Mouse (Mus musculus): Measurements from ENCODE around the gene Mpp4. TPM values are rescaled to one million over a fixed set of nuclear protein-coding genes. Genes with fewer than 3 reads are reported as not detected.

Mpp4 gene
- polyA plus RNA-seq, 1 experiment from 2014 or later = 1.6 TPM

- ATAC-seq (ENCODE audit: low read depth) = no peak
- no peak overlapping the region for H3K27ac ChIP-seq (ENCODE audit: low read depth, low read length)
Observed at GRCm38 (mm10) chr1:59128879-59129278, 34.3 kb downstream of the Mpp4 start.

GRCm38 (mm10) chr1:59125558-59125957 lies 37.6 kb downstream of the Mpp4 start:
- H3K4me3 ChIP-seq (ENCODE audit: low read depth, low read length) = no peak overlapping the region
- H3K4me2 ChIP-seq (ENCODE audit: low read depth, low read length) = no peak overlapping the region
- H3K36me3 ChIP-seq (ENCODE audit: control insufficient read depth, insufficient read depth, low read length) = no peaks in the 10 kb centered on the region
- ATAC-seq (ENCODE audit: low read depth) = no peak
- peaks cover 4% of the 10 kb centered on the region; the same call in 1 of the 2 replicates for H3K4me1 ChIP-seq (ENCODE audit: control insufficient read depth, insufficient read depth, low read length)
- H3K9ac ChIP-seq (replicated peaks; ENCODE audit: low read depth, low read length) = no peak overlapping the region
- H3K9me3 ChIP-seq (ENCODE audit: control insufficient read depth, low read length) = no peaks in the 10 kb centered on the region
- H3K27me3 ChIP-seq (ENCODE audit: control insufficient read depth, insufficient read depth, low read length) = no peaks in the 10 kb centered on the region
- 79% methylated on average over 5 of the region's 5 CpGs for WGBS
- no peak overlapping the region for H3K27ac ChIP-seq (ENCODE audit: low read depth, low read length)

More at GRCm38 (mm10) chr1:59128879-59129278, 34.3 kb downstream of the Mpp4 start:
- Histone ChIP-seq H3K4me2 (ENCODE audit: low read depth, low read length) (no peak overlapping the region), H3K9me3 (ENCODE audit: control insufficient read depth, low read length) (no peaks in the 10 kb centered on the region), H3K9ac (replicated peaks; ENCODE audit: low read depth, low read length) (no peak overlapping the region), H3K36me3 (ENCODE audit: control insufficient read depth, insufficient read depth, low read length) (no peaks in the 10 kb centered on the region), H3K4me3 (ENCODE audit: low read depth, low read length) (no peak overlapping the region), H3K4me1 (ENCODE audit: control insufficient read depth, insufficient read depth, low read length) (no peaks in the 10 kb centered on the region), H3K27me3 (ENCODE audit: control insufficient read depth, insufficient read depth, low read length) (no peaks in the 10 kb centered on the region)
- WGBS = 76% methylated on average over 7 of the region's 7 CpGs

DNA sequence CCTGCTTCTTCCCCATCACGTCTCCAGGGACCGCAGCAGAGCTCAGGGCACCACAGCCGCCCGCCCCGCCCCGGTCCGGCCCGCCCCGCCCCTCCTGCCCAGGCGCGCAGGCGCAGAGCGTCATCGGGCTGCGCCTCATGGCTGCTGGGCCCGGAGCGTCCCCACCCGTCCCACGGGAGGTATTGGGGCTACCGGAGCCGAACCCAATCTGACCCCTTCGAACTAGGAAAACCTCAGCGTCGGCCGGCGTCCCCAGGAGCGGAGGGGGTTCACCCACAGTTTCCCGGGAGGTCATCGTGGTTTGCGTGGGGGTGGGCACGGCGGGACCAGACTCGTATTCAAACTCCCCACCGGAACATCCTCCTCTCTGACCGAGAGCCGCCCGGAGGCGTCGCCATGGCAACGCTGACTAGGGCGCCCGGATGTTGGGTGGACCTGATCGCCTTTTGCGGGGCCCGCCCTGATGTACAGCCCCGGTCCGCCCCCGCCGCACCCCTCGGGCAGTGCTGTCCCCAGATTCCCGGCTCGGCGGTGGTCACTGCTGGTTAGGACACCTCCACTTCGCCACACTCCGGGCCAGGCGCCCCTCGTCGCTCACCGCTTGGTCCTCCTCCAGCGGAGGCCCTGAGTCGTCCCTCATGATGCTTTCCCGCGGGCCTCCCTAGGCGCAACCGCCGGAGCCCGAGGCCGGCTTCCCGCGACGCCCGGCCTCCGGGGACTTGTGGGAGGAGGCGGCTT lies 43.3 kb downstream of the Mpp4 start, which contains the start of gene Tmem237:
Gene Tmem237, minus strand, starts transcription at position 689 of the 738 bp plus-strand sequence.
- ATAC-seq (ENCODE audit: low read depth) = peak; percentile 99
- Histone ChIP-seq H3K36me3 (ENCODE audit: control insufficient read depth, insufficient read depth, low read length) (no peaks in the 10 kb centered on the region), H3K9ac (replicated peaks; ENCODE audit: low read depth, low read length) (peak within 1 kb of the TSS; percentile 94), H3K4me2 (ENCODE audit: low read depth, low read length) (peak within 1 kb of the TSS; percentile 88), H3K4me3 (ENCODE audit: low read depth, low read length) (peak within 1 kb of the TSS; percentile 76), H3K27me3 (ENCODE audit: control insufficient read depth, insufficient read depth, low read length) (no peaks in the 10 kb centered on the region), H3K9me3 (ENCODE audit: control insufficient read depth, low read length) (no peaks in the 10 kb centered on the region), H3K27ac (ENCODE audit: low read depth, low read length) (peak within 1 kb of the TSS; percentile 92), H3K4me1 (ENCODE audit: control insufficient read depth, insufficient read depth, low read length) (peaks cover 4% of the 10 kb centered on the region; the same call in 1 of the 2 replicates)
- WGBS = under 1% methylated on average over 74 of the region's 74 CpGs

- 87% methylated on average over 8 of the region's 8 CpGs for WGBS
Observed at GRCm38 (mm10) chr1:59110524-59110923, 52.7 kb downstream of the Mpp4 start.

GRCm38 (mm10) chr1:59102071-59102470 lies 61.1 kb downstream of the Mpp4 start:
- Histone ChIP-seq H3K4me2 (ENCODE audit: low read depth, low read length) (no peak overlapping the region), H3K27ac (ENCODE audit: low read depth, low read length) (no peak overlapping the region), H3K4me1 (ENCODE audit: control insufficient read depth, insufficient read depth, low read length) (no peaks in the 10 kb centered on the region), H3K27me3 (ENCODE audit: control insufficient read depth, insufficient read depth, low read length) (no peaks in the 10 kb centered on the region), H3K9me3 (ENCODE audit: control insufficient read depth, low read length) (no peaks in the 10 kb centered on the region), H3K4me3 (ENCODE audit: low read depth, low read length) (no peak overlapping the region), H3K9ac (replicated peaks; ENCODE audit: low read depth, low read length) (no peak overlapping the region), H3K36me3 (ENCODE audit: control insufficient read depth, insufficient read depth, low read length) (peaks cover 18% of the 10 kb centered on the region)
- WGBS = 95% methylated on average over 6 of the region's 6 CpGs
- ATAC-seq (ENCODE audit: low read depth) = no peak

More at GRCm38 (mm10) chr1:59110524-59110923, 52.7 kb downstream of the Mpp4 start:
- H3K4me2 ChIP-seq (ENCODE audit: low read depth, low read length) = no peak overlapping the region
- H3K4me1 ChIP-seq (ENCODE audit: control insufficient read depth, insufficient read depth, low read length) = no peaks in the 10 kb centered on the region
- no peak overlapping the region for H3K27ac ChIP-seq (ENCODE audit: low read depth, low read length)
- no peaks in the 10 kb centered on the region for H3K9me3 ChIP-seq (ENCODE audit: control insufficient read depth, low read length)
- H3K27me3 ChIP-seq (ENCODE audit: control insufficient read depth, insufficient read depth, low read length) = no peaks in the 10 kb centered on the region
- H3K36me3 ChIP-seq (ENCODE audit: control insufficient read depth, insufficient read depth, low read length) = peaks cover 32% of the 10 kb centered on the region
- no peak for ATAC-seq (ENCODE audit: low read depth)
- H3K9ac ChIP-seq (replicated peaks; ENCODE audit: low read depth, low read length) = no peak overlapping the region
- H3K4me3 ChIP-seq (ENCODE audit: low read depth, low read length) = no peak overlapping the region

- Histone ChIP-seq H3K4me3 (ENCODE audit: low read depth, low read length) (no peak overlapping the region), H3K36me3 (ENCODE audit: control insufficient read depth, insufficient read depth, low read length) (peaks cover 13% of the 10 kb centered on the region), H3K9me3 (ENCODE audit: control insufficient read depth, low read length) (no peaks in the 10 kb centered on the region), H3K4me2 (ENCODE audit: low read depth, low read length) (no peak overlapping the region), H3K27me3 (ENCODE audit: control insufficient read depth, insufficient read depth, low read length) (no peaks in the 10 kb centered on the region), H3K4me1 (ENCODE audit: control insufficient read depth, insufficient read depth, low read length) (no peaks in the 10 kb centered on the region), H3K27ac (ENCODE audit: low read depth, low read length) (no peak overlapping the region), H3K9ac (replicated peaks; ENCODE audit: low read depth, low read length) (no peak overlapping the region)
- ATAC-seq (ENCODE audit: low read depth) = no peak
- WGBS = 93% methylated on average over 5 of the region's 5 CpGs
Observed at GRCm38 (mm10) chr1:59101020-59101419, 62.2 kb downstream of the Mpp4 start.

GRCm38 (mm10) chr1:59094705-59095104 lies 68.5 kb downstream of the Mpp4 start, which contains the start of gene C2cd6:
Gene C2cd6 (minus strand): TSS chr1:59094900.
- Histone ChIP-seq H3K4me2 (ENCODE audit: low read depth, low read length) (no peak within 1 kb of the TSS), H3K9ac (replicated peaks; ENCODE audit: low read depth, low read length) (no peak within 1 kb of the TSS), H3K27me3 (ENCODE audit: control insufficient read depth, insufficient read depth, low read length) (no peaks in the 10 kb centered on the region), H3K27ac (ENCODE audit: low read depth, low read length) (no peak within 1 kb of the TSS), H3K4me1 (ENCODE audit: control insufficient read depth, insufficient read depth, low read length) (no peaks in the 10 kb centered on the region), H3K4me3 (ENCODE audit: low read depth, low read length) (no peak within 1 kb of the TSS), H3K36me3 (ENCODE audit: control insufficient read depth, insufficient read depth, low read length) (peaks cover 3% of the 10 kb centered on the region; the same call in 1 of the 2 replicates), H3K9me3 (ENCODE audit: control insufficient read depth, low read length) (no peaks in the 10 kb centered on the region)
- no peak for ATAC-seq (ENCODE audit: low read depth)
- 92% methylated on average over 19 of the region's 19 CpGs for WGBS

Other genes starting within 250 kb of the Mpp4 start
- 15.5 and 18.4 TPM in 2 replicates for gene Trak2, start 190.0 kb downstream of the Mpp4 start, polyA plus RNA-seq (2014; fragmentation: Nextera tagmentation; extraction: Ambion mirVana)
- 100.0 and 120 TPM in 2 replicates for gene Stradb, start 189.9 kb downstream of the Mpp4 start, polyA plus RNA-seq (2014; fragmentation: Nextera tagmentation; extraction: Ambion mirVana)
- gene C2cd6, start 68.5 kb downstream of the Mpp4 start, polyA plus RNA-seq (2014; fragmentation: Nextera tagmentation; extraction: Ambion mirVana) = 0.09 TPM in 1 of 2 replicates, not detected in the other
- gene Tmem237, start 43.0 kb downstream of the Mpp4 start, polyA plus RNA-seq (2014; fragmentation: Nextera tagmentation; extraction: Ambion mirVana) = 38.8 and 41.6 TPM in 2 replicates
- 19.2 and 23.9 TPM in 2 replicates for gene Als2, start 73.8 kb upstream of the Mpp4 start, polyA plus RNA-seq (2014; fragmentation: Nextera tagmentation; extraction: Ambion mirVana)
- 1.0 and 1.8 TPM in 2 replicates for gene Cdk15, start 93.5 kb upstream of the Mpp4 start, polyA plus RNA-seq (2014; fragmentation: Nextera tagmentation; extraction: Ambion mirVana)

All from neural tube, embryonic 14.5 days (tissue).